Mouse (Mus musculus): ENCODE measurements around the gene Tex47. TPM values are rescaled to one million over a fixed set of nuclear protein-coding genes. Genes with fewer than 3 reads are reported as not detected.

Tex47 gene
- not detected for total RNA-seq (2023)

GRCm38 (mm10) chr5:7303819-7304218 lies at the start of gene Tex47:
TSS of gene Tex47 (plus strand) at chr5:7304119.

DNA sequence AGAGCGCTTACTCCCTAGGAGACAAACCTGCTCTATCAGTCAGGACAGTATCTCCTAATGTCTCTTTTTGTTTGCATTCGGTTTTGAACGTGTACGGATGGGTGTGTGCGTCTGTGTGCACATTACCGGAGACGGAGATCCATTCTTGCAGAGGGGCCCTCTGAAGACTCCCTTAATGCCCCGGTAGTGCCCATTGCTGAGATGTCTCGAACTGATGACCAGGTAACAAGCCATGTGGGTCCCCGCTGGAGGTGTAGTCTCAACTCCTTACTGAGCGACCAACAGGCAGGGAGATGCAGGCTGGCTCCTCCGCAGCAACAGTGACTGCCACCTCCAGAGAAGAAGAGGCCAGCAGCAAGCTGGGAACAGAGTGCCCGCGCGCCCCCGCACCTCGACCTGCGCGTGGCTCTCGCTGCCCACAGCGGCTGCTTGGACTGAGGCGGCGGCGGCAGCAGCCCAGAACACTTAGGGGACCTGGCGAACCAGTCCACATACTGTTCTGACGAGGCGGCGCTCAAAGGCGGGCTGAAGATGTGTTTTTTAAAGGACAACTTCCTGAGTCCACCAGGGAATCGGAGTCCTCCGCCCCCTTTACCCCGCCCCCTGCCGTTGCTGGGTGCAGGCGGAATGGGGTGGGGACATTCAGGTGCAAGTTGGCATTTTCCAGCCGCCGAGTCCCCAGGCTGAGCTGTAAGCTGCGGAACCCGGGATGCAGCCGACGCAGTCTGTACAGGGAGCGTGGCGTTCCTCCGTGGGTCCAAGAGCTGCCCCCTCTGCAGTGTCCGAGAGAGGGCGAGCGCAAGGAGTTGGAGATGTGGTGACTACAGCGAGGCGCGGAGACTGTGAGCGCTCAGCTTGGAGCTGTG lies 40.5 kb downstream of the Tex47 start, which contains the start of gene Zfp804b:
Gene Zfp804b (minus strand): TSS at position 612 of the 866 bp plus-strand sequence.

Other genes starting within 250 kb of the Tex47 start
- gene Zfp804b, start 40.6 kb downstream of the Tex47 start, total RNA-seq (2023) = not detected